Mouse (Mus musculus) lung, postnatal 0 days (tissue): Measurements from ENCODE around the gene Exoc3l. TPM values are rescaled to one million over a fixed set of nuclear protein-coding genes. Genes with fewer than 3 reads are reported as not detected.
"Not testable (repeated sequence)": the region's sequence is repeated elsewhere in the genome, so short reads cannot be mapped to it uniquely, and the experiment has no call there.

Source experiments
- ATAC-seq: fragments of 200-750 bp; cut with Nextera tagmentation; 2 replicates; pipeline ENCODE4 v1.8.0; 2017; ENCODE audit warnings: moderate library complexity
- DNase-seq: peaks from one replicate; pipeline ENCODE4 v3.0.0-alpha.2; 2016; ENCODE audit warnings: low spot score
- H3K27ac ChIP-seq: fragments of 300-500 bp; sonication (generic); 2 replicates; pipeline ENCODE4 v1.5.1; 2014; ENCODE audit warnings: antibody characterized with exemption, mild to moderate bottlenecking, low read length, mixed read lengths
- H3K27me3 ChIP-seq: fragments of 300-500 bp; sonication (generic); replicated peaks from 2 replicates; pipeline ENCODE4 v1.6.1; 2014; ENCODE audit warnings: low read length, mixed read lengths; ENCODE audit not compliant: insufficient read depth
- H3K36me3 ChIP-seq: fragments of 300-500 bp; sonication (generic); 2 replicates; pipeline ENCODE4 v1.6.1; 2014; ENCODE audit warnings: low read length, mixed read lengths; ENCODE audit not compliant: insufficient read depth
- H3K4me1 ChIP-seq: fragments of 300-500 bp; sonication (generic); 2 replicates; pipeline ENCODE4 v1.6.1; 2014; ENCODE audit warnings: antibody characterized with exemption, low read depth, low read length, mixed read lengths; ENCODE audit not compliant: insufficient read depth
- H3K4me2 ChIP-seq: fragments of 300-500 bp; sonication (generic); replicated peaks from 2 replicates; pipeline ENCODE4 v1.6.1; 2014; ENCODE audit warnings: low read depth, mild to moderate bottlenecking, low read length, moderate library complexity, mixed read lengths
- H3K4me3 ChIP-seq: fragments of 300-500 bp; sonication (generic); 2 replicates; pipeline ENCODE4 v1.5.1; 2014; ENCODE audit warnings: low read depth, low read length
- H3K9ac ChIP-seq: fragments of 300-500 bp; sonication (generic); replicated peaks from 2 replicates; pipeline ENCODE4 v1.6.1; 2014; ENCODE audit warnings: low read depth, mild to moderate bottlenecking
- H3K9me3 ChIP-seq: fragments of 300-500 bp; sonication (generic); 2 replicates; pipeline ENCODE4 v1.6.1; 2016; ENCODE audit warnings: low read length, mixed read lengths
- CTCF ChIP-seq: IDR thresholded peaks from 2 replicates; pipeline ENCODE4 v1.5.1; 2016; ENCODE audit warnings: antibody characterized with exemption, mild to moderate bottlenecking
- EP300 ChIP-seq: IDR thresholded peaks from 2 replicates; pipeline ENCODE4 v1.6.1; 2016; ENCODE audit warnings: antibody characterized with exemption, mild to moderate bottlenecking, control low read depth
- WGBS: fragments of 180-500 bp; shearing (Covaris S2); extraction: QIAGEN DNeasy Blood & Tissue Kit; methylation state at CpG from one replicate; pipeline ENCODE4 v1.1.7; 2014; 5-methylcytosine and 5-hydroxymethylcytosine counted together
- polyA plus RNA-seq: library from polyadenylated mRNA; unstranded; fragments of >200 nt; fragmentation: Nextera tagmentation; extraction: Ambion mirVana; gene quantifications from 2 replicates; pipeline ENCODE4 v1.2.1, GENCODE M21; 2015

The Exoc3l gene
- polyA plus RNA-seq, 1 experiment from 2014 or later = 34.6 TPM

- peak; percentile 25; the same call in 1 of the 2 replicates for TF ChIP-seq EP300
- 0 out of 2 replicates have a peak, but pooled peaks have one; percentile 1 for TF ChIP-seq CTCF
- H3K36me3 ChIP-seq = peaks cover 17% of the 10 kb centered on the region
- H3K4me3 ChIP-seq = peak within 1 kb of the TSS; percentile 93
- H3K4me1 ChIP-seq = peaks cover 9% of the 10 kb centered on the region; the same call in 1 of the 2 replicates
- ATAC-seq = peak; percentile 93
- no peaks in the 10 kb centered on the region for H3K9me3 ChIP-seq
- H3K9ac ChIP-seq = peak within 1 kb of the TSS; percentile 92
- H3K4me2 ChIP-seq = peak within 1 kb of the TSS; percentile 81
- H3K27ac ChIP-seq = peak within 1 kb of the TSS; percentile 85
- no peaks in the 10 kb centered on the region for H3K27me3 ChIP-seq
- WGBS = under 1% methylated on average over 55 of the region's 58 CpGs
- DNase-seq = peak; percentile 96
These were observed 1.8 kb upstream of the Exoc3l start, which contains the start of gene E2f4 for GRCm38 (mm10) chr8:105297511-105298192. E2f4 (plus strand) TSS chr8:105297663.

GRCm38 (mm10) chr8:105295256-105295655 lies 645 bp downstream of the Exoc3l start:
- H3K9ac ChIP-seq = no peak overlapping the region
- peaks cover 13% of the 10 kb centered on the region for H3K4me1 ChIP-seq
- WGBS = 49% methylated on average over 11 of the region's 11 CpGs
- no peak for DNase-seq
- H3K36me3 ChIP-seq = 0 out of 2 replicates have a peak, but pooled peaks cover 5% of the 10 kb centered on the region
- peak overlapping the region; percentile 57 for H3K27ac ChIP-seq
- no peak for ATAC-seq
- no peaks in the 10 kb centered on the region for H3K9me3 ChIP-seq
- H3K4me2 ChIP-seq = peak overlapping the region; percentile 51
- H3K4me3 ChIP-seq = peak overlapping the region; percentile 29
- 0 out of 2 replicates have a peak, but pooled peaks cover 2% of the 10 kb centered on the region for H3K27me3 ChIP-seq
- TF ChIP-seq CTCF = no peak
- no peak for TF ChIP-seq EP300

GRCm38 (mm10) chr8:105294776-105295175 lies 1.1 kb downstream of the Exoc3l start:
- 51% methylated on average over 9 of the region's 9 CpGs for WGBS
- TF ChIP-seq CTCF (no peak), EP300 (no peak)

GRCm38 (mm10) chr8:105293405-105293804 lies 2.5 kb downstream of the Exoc3l start:
- Histone ChIP-seq H3K4me3 (no peak overlapping the region), H3K9ac (no peak overlapping the region), H3K36me3 (no peaks in the 10 kb centered on the region), H3K27ac (no peak overlapping the region), H3K4me2 (no peak overlapping the region), H3K27me3 (0 out of 2 replicates have a peak, but pooled peaks cover 4% of the 10 kb centered on the region), H3K9me3 (no peaks in the 10 kb centered on the region), H3K4me1 (peaks cover 17% of the 10 kb centered on the region)
- WGBS = 70% methylated on average over 19 of the region's 19 CpGs
- DNase-seq (no peak), ATAC-seq (no peak)
- no peak for TF ChIP-seq CTCF
- no peak for TF ChIP-seq EP300

More at GRCm38 (mm10) chr8:105294776-105295175, 1.1 kb downstream of the Exoc3l start:
- DNase-seq (no peak), ATAC-seq (no peak)
- H3K4me1 ChIP-seq = peaks cover 18% of the 10 kb centered on the region
- peak overlapping the region; percentile 57; the same call in 1 of the 2 replicates for H3K27ac ChIP-seq
- peak overlapping the region; percentile 51 for H3K4me2 ChIP-seq
- H3K27me3 ChIP-seq = 0 out of 2 replicates have a peak, but pooled peaks cover 4% of the 10 kb centered on the region
- H3K9ac ChIP-seq = no peak overlapping the region
- 0 out of 2 replicates have a peak, but pooled peaks cover under 1% of the 10 kb centered on the region for H3K36me3 ChIP-seq
- H3K4me3 ChIP-seq = no peak overlapping the region
- no peaks in the 10 kb centered on the region for H3K9me3 ChIP-seq

- WGBS = 65% methylated on average over 7 of the region's 7 CpGs
- Histone ChIP-seq H3K4me2 (no peak overlapping the region), H3K27ac (no peak overlapping the region), H3K4me1 (peaks cover 17% of the 10 kb centered on the region), H3K4me3 (no peak overlapping the region), H3K27me3 (0 out of 2 replicates have a peak, but pooled peaks cover 4% of the 10 kb centered on the region), H3K36me3 (no peaks in the 10 kb centered on the region), H3K9ac (no peak overlapping the region), H3K9me3 (no peaks in the 10 kb centered on the region)
- ATAC-seq = no peak
- DNase-seq = no peak
- no peak for TF ChIP-seq CTCF
- TF ChIP-seq EP300 = no peak
These were observed 3.4 kb downstream of the Exoc3l start for GRCm38 (mm10) chr8:105292471-105292870.

- not testable (repeated sequence) for H3K9ac ChIP-seq, H3K9me3 ChIP-seq, ATAC-seq, H3K27me3 ChIP-seq, H3K4me3 ChIP-seq, H3K36me3 ChIP-seq, DNase-seq, H3K27ac ChIP-seq, H3K4me2 ChIP-seq
- TF ChIP-seq CTCF = peak; percentile 35
- 63% methylated on average over 3 of the region's 3 CpGs for WGBS
- H3K4me1 ChIP-seq = peaks cover 13% of the 10 kb centered on the region
These were observed 4.1 kb downstream of the Exoc3l start for GRCm38 (mm10) chr8:105291802-105292201.

GRCm38 (mm10) chr8:105291364-105291763 lies 4.5 kb downstream of the Exoc3l start:
- H3K9ac ChIP-seq, H3K4me3 ChIP-seq, H3K4me2 ChIP-seq, DNase-seq, ATAC-seq, H3K27ac ChIP-seq, H3K36me3 ChIP-seq, H3K9me3 ChIP-seq, H3K27me3 ChIP-seq: not testable (repeated sequence)
- WGBS = 77% methylated on average over 8 of the region's 8 CpGs
- peaks cover 12% of the 10 kb centered on the region for H3K4me1 ChIP-seq
